Mouse (Mus musculus) liver, postnatal 0 days (tissue): ENCODE measurements at regions not wholly inside any gene's neighbourhood (a gene's known extent, or its start where the extent isn't known, plus 50 kb on each side); places are given as distances from the start of the nearest gene placed in this dataset.

Experiments
- CTCF ChIP-seq: sonication (generic); IDR thresholded peaks from 2 replicates; pipeline ENCODE4 v1.5.1; 2016; ENCODE audit warnings: antibody characterized with exemption, low read depth
- EP300 ChIP-seq: IDR thresholded peaks from 2 replicates; pipeline ENCODE4 v1.6.1; 2016; ENCODE audit warnings: antibody characterized with exemption, low read depth, mild to moderate bottlenecking

- TF ChIP-seq EP300: no peak
- TF ChIP-seq CTCF: no peak
These were observed 75.7 kb upstream of the Mbnl1 start for GRCm38 (mm10) chr3:60396971-60397370.
